Mouse (Mus musculus) left cerebral cortex, adult 8-10 months (tissue): ENCODE results near the gene Ppp1r12a. TPM values are rescaled to one million over a fixed set of nuclear protein-coding genes. Genes with fewer than 3 reads are reported as not detected.

ENCODE experiments used
- DNase-seq, 2 experiments: peaks; one replicate each; pipeline ENCODE4 v3.0.0; 2022; ENCODE audit warnings: low spot score in 2 of 2
- total RNA-seq, 4 experiments: library from RNA; stranded (reverse); gene quantifications; 2 replicates each; pipeline ENCODE4 v1.2.4; 2022

Ppp1r12a gene
- total RNA-seq, 4 experiments from 2014 or later, result 126 to 141 (median 127) TPM

DNA sequence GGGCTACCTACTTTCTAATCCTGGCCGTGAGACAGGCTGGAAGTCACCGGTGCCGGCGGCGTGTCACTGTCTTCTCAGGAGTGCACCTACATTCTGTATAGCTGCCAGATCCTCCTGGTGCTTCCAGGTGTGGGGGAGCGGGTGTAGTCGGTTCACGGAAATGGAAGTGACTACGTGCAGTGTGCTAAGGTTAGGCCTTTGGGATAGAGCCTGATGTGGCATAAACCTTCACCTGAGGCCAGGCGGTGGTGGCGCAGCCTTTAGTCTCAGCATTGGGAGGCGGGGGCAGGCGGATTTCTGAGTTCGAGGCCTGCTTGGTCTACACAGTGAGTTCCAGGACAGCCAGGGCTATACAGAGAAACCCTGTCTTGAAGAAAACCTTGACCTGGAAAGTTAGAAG is 3.0 kb upstream of the Ppp1r12a start:
- DNase-seq, result no peak

DNA sequence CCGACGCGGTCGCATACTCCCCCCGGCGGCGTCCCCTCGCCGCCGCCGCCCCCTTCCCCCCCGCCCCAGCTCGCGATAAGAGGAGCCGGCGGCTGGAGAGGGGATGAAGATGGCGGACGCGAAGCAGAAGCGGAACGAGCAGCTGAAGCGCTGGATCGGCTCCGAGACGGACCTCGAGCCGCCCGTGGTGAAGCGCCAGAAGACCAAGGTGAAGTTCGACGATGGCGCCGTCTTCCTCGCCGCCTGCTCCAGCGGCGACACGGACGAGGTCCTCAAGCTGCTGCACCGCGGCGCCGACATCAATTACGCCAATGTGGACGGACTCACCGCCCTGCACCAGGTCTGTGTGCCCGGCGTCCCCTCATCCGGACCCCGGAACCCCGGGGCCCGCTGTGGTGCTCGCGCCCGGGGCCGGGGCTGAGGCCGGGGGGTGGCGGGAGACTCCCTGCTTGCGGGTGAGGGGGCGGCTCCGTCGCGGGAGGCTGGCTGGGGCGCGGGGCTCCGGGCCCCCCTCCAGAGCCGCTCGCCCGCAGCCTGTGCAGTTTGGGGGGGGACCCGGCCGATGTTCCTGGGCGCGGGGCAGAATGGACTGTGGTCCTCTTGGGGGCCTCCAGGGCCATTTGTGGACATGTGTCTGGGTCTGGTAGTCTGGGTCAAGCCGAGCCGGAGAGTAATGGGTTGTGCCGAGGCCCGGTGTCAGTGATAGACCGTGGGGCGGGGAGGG is 466 bp downstream of the Ppp1r12a start:
- peak; percentile 35 to 44 for DNase-seq

- no peak for DNase-seq
These were observed 1.0 kb downstream of the Ppp1r12a start for GRCm38 (mm10) chr10:108163021-108163410.

GRCm38 (mm10) chr10:108163451-108163850 is 1.5 kb downstream of the Ppp1r12a start:
- no peak for DNase-seq

DNA sequence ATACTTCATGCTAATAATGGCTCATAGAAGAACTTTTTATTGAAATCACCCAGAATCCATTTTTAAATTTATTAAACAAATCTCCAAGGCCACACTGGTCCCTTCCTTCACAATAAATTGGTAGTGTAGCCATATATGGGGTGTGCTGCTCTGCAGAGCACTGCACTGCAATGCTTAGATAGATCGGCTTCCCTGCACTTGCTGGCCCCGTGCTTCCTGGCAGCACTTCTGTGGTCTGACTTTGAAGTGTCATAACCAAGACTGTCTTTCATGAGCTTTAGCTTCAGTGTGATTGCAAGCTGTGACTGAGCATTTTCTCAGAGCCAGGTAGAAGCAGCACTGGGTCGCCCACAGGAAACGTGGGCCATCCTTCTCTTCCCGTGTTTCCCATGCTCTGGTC is 5.8 kb downstream of the Ppp1r12a start:
- no peak for DNase-seq

GRCm38 (mm10) chr10:108170818-108171217 is 8.8 kb downstream of the Ppp1r12a start:
- DNase-seq, result no peak

DNA sequence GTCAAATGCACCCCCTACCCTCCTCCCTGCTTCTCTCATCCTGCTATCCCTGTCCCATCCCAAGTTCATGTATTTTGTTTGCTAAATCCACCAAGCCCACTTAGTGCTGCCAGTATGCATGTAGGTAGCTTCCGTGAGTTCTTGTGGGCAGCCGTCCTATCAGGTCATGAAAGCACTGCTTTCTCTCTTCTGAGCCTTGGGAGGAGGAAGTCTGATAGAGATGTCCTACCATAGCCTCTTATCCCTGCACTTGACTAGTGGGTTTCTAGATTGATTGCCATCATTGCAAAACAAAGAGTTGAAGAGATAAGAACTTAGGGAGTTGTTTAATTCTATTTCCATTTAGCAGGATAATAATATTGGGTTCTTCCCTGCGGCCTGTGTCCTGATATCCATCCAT is 9.6 kb downstream of the Ppp1r12a start:
- no peak for DNase-seq

DNA sequence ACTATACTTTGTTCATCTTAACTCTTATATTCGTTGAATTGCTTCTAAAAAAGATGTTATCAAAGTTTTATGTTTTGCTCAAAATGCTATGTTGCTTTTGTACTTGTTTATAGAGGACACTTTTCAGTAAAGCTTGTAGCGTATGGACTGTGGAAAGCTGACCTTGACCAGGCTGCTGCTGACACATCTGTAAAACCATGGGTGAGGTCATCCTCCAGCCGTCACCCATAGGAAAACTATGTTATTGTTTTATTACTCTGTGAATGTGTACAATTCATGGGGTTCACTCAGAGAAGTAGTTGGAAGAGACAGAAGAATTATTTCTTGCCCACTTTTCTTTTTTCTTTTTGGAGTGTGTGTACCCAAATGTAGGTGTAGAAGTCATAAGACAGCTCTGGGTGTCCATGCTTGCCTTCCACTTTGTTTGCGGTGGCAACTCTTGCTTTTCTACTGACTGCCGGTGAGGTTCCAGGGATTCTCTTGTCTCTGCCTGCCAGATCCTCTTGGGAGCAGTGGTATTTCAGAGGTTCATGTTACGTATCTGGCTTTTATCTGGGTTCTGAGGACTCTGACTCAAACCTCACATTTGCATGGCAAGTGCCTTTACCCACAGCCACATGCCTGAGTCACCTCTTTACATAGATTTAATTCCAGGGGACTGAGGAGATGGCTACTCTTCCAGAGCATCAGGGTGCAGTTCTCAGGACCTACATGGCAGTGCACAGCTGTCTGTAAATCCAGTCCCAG is 11.0 kb downstream of the Ppp1r12a start:
- no peak for DNase-seq

DNA sequence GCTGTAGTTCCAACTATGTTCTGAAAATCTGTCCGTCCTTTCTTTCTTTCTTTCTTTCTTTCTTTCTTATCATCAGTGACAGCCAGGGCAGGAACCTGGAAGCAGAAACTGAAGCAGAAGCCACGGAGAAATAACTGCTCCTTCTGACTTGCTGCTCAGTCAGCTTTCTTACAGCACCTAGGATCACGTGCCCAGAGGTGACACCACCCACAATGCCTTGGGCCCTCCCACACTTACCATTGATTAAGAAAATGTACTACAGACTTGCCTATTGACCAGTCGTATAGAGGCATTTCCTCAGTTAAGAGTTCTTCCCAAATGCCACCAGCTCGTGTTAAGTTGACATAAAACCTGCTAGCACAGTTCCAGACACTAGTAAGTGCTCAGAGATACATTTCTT is 12.1 kb downstream of the Ppp1r12a start:
- no peak for DNase-seq

- no peak for DNase-seq
These were observed 13.9 kb downstream of the Ppp1r12a start for GRCm38 (mm10) chr10:108175885-108176284.

GRCm38 (mm10) chr10:108178285-108178848 is 16.4 kb downstream of the Ppp1r12a start:
- DNase-seq, result no peak

DNA sequence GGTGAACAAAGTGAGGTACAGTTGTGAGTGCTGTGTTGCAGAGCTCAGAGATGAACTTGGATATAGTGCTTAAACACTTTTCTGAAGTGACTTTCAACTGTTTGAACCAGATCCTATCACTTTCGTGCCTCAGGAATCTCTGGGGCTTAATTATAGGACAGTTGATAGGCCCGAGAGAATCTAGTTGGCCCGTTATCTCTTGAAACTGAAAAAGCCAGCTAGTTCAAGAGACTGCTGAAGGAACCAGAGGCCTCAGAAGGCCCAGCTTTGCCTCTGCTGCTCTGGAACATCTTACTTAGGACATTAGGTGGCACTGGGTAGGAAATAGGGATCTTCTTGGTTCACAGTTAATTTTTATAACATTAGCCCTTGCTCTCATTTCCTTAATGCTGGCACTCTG is 17.4 kb downstream of the Ppp1r12a start:
- no peak for DNase-seq

DNA sequence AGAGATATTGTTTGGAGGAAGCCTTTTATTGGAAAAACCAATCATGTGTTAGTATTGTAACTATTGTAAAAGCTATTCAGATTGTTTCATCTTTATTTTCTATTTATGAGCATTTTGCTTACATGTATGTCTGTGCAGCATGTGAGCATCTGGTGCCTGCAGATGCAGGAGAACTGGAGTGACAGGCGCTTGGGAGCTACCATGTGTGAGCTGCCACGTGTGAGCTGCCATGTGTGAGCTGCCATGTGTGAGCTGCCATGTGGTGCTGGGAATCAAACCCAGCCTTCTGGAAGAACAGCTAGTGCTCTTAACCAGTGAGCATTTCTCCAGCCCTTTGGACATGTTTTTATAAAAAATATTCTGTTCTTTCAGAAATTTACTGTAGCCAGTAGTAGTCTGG is 18.3 kb downstream of the Ppp1r12a start:
- DNase-seq, result no peak

DNA sequence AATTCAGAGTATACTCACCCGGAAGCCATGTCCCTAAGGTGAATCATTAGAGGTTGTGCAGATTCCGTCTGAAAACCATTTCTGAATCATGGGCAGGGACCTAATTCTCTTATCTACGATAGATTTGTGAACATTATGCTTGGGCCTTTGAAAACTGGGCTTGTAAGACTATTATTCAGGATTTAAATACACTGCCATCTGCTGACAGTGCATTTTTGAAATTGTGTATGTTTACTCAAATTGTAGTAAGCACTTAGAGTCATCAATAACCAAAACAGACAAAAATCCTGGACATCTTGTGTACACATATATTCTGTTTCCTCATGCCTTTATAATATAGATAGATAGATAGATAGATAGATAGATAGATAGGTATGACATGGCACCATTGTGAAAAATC is 19.9 kb downstream of the Ppp1r12a start:
- no peak for DNase-seq

- no peak for DNase-seq
These were observed 20.4 kb downstream of the Ppp1r12a start for GRCm38 (mm10) chr10:108182386-108182785.

DNA sequence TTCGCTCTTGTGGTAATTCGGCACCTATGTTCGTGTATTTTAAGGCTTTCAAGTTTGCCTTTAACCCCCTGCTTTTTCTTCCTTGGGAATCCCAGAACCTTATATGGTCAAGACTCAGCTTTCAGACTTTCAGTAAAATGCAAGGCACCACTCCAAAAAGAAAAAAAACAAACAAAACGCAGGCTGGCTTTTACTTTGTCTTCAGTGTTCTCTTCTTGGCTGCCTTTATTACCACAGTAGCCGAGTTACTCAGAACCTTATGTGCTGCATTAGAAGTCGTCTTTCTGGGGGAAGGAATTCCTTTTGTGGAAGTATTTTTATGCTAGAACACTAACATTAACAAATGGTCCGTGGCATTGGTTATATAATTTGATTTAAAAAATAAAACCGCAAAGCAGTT is 22.8 kb downstream of the Ppp1r12a start:
- no peak for DNase-seq

- no peak for DNase-seq
These were observed 23.3 kb downstream of the Ppp1r12a start for GRCm38 (mm10) chr10:108185265-108185664.

GRCm38 (mm10) chr10:108189303-108189702 is 27.3 kb downstream of the Ppp1r12a start:
- DNase-seq, result no peak

GRCm38 (mm10) chr10:108189986-108190385 is 28.0 kb downstream of the Ppp1r12a start:
- no peak for DNase-seq

DNA sequence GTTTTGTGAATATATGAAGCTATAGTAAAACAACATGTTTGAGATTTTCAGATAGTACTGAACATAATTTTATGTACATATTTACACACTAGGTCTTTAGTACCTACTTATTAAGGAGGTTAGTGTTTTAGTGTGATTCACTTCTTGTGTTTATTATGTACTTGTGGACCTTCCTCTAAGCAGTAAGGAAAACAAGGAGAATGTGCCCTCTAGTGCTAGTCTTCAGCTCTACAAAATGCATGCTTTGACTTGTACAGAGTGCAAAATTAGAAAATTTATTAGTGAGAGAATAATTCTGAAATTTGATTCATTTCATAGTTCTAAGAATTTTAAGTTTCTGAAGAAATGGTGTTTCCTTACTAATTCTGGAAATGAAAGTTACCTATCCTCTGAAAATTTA is 28.6 kb downstream of the Ppp1r12a start:
- no peak for DNase-seq

DNA sequence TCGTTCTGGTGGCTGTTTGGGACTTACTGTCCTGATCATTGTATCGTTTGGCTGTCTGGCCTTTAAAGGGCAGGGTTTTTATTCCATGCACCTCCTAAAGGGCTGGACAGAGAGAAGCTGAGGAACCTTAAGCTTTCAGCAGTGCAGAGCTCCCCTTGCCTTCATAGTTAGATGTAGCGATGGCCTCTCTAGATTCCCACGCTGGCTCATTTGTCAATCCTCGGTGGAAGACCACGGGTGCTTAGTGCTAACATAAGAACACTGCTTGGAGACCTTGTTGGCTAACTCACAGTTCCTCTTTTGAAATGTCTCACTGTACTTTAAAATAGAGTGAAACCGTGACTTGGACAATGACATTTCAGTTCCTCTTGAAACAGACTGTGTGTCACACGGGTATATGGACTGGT is 29.4 kb downstream of the Ppp1r12a start:
- DNase-seq, result no peak

DNA sequence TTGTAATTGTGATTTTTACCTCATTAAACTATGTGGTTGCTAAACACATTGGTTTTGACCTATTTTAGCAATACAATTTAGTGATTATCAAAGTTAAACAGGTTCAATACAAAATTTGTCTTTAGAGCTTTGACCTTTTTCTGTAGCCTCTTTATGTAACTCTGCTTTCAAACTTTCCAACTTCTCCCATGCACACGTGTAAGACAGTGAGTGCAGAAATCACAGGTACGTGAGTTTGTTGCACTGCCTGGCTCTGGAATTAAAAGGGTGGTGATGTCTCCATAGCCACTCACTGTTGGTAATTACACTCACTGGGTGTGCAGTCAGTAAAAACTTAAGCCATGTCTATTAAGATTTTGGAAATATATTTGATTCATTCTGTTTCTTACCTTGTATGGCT is 30.3 kb downstream of the Ppp1r12a start:
- no peak for DNase-seq

- no peak for DNase-seq
These were observed 34.1 kb downstream of the Ppp1r12a start for GRCm38 (mm10) chr10:108196124-108196523.
